Mouse (Mus musculus): Measurements from ENCODE around the gene Cfap43.

DNA sequence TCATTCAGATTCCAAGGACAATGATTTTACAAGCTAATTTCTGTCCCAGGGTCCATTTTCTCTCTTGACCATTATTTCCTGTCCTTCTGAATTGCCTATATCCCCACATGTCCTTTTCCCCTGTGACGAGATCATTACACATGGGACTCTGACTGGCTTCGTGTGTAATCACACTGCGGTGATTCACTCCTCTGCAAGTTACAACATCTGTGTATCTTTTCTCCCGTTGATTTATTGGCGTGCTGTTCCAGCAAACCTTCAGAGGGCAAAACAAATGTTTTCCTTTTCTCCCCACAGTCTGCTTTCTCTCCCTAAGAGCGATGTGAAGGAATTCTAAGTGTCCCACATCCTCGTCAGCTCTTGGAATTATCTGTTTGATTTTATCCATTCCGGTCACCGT lies 219.3 kb downstream of the Cfap43 start:
- no peak for TF ChIP-seq POLR2A (IDR thresholded peaks at IDR 0.05; ENCODE audit: insufficient read length, low read depth)
- peak; percentile 76 for TF ChIP-seq CEBPB (IDR thresholded peaks at IDR 0.05; ENCODE audit: insufficient read depth, poor library complexity, severe bottlenecking)
- TF ChIP-seq POLR2AphosphoS2 (IDR thresholded peaks at IDR 0.05; ENCODE audit: insufficient read length, low read depth), result no peak
- TF ChIP-seq MAX (IDR thresholded peaks at IDR 0.05; ENCODE audit: low read depth), result no peak
- TF ChIP-seq USF1 (IDR thresholded peaks at IDR 0.05; ENCODE audit: low read depth), result no peak
- no peak for TF ChIP-seq MYOD1 (IDR thresholded peaks at IDR 0.05; ENCODE audit: control insufficient read depth in 1 of 3, insufficient read length in 2 of 3, low read depth in 2 of 3)
- no peak for TF ChIP-seq TCF12 (IDR thresholded peaks at IDR 0.05; ENCODE audit: insufficient read depth, poor library complexity, severe bottlenecking)
